Mouse (Mus musculus): ENCODE measurements at regions not wholly inside any gene's neighbourhood (a gene's known extent, or its start where the extent isn't known, plus 50 kb on each side); places are given as distances from the start of the nearest gene placed in this dataset.

DNA sequence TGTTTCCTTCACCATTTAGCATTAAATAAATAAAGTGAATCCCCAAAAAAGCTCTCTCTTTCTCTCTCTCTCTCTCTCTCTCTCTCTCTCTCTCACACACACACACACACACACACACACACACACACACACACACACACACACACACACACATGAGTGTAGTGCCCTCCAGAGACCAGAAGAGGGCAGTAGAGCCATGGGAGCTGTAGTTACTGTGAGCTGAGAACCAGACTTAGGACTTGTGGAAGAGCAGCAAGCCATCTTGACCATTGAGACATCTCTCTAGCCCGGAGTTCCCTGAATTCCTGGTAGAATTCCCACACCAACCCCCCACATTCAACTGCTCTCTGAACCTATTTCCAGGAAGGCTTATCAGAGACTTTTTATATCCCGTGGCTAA lies 190.3 kb downstream of the Rplp1 start:
- no peak for ATAC-seq (ENCODE audit: insufficient number of reproducible peaks, insufficient read depth, low FRiP score, low TSS enrichment, low read depth)
- 88% methylated on average over 2 of the region's 2 CpGs for WGBS
- Histone ChIP-seq H3K9me3 (no peaks in the 10 kb centered on the region), H3K27ac (no peak overlapping the region), H3K4me2 (no peak overlapping the region), H3K36me3 (no peaks in the 10 kb centered on the region), H3K9ac (no peak overlapping the region), H3K4me1 (peaks cover 28% of the 10 kb centered on the region), H3K27me3 (peaks cover 13% of the 10 kb centered on the region), H3K4me3 (no peak overlapping the region)

DNA sequence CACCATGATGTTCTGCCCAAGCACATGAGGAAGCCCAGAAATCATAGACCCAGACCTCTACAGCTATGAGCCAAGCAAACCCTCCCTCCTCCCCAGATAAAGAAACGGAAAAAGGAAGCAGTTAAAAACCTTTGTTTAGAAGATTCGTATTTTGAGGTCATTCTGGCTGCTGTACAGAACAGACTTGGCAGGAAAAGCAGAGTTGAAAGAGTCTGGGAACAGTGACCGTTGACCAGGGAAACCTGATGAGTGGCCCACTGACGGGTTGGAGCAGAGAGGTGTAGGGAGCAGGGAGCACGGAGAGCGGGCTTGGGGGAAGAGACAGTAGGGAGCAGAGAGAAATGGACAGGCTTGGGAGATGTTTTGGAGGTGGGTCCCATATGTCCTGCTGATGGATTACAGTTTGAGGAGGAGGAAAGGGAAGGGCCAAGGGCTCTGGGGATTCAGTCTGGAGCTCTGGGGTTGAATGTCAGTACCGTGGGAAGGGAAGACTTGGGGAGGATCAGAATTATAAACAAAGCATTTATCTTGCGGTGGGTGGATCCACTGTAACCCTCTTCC lies 191.2 kb downstream of the Rplp1 start:
- 84% methylated on average over 8 of the region's 8 CpGs for WGBS
- Histone ChIP-seq H3K4me2 (no peak overlapping the region), H3K36me3 (no peaks in the 10 kb centered on the region), H3K4me3 (no peak overlapping the region), H3K27me3 (peaks cover 15% of the 10 kb centered on the region), H3K27ac (no peak overlapping the region), H3K9ac (no peak overlapping the region), H3K9me3 (no peaks in the 10 kb centered on the region), H3K4me1 (peaks cover 28% of the 10 kb centered on the region)
- no peak for ATAC-seq (ENCODE audit: insufficient number of reproducible peaks, insufficient read depth, low FRiP score, low TSS enrichment, low read depth)

DNA sequence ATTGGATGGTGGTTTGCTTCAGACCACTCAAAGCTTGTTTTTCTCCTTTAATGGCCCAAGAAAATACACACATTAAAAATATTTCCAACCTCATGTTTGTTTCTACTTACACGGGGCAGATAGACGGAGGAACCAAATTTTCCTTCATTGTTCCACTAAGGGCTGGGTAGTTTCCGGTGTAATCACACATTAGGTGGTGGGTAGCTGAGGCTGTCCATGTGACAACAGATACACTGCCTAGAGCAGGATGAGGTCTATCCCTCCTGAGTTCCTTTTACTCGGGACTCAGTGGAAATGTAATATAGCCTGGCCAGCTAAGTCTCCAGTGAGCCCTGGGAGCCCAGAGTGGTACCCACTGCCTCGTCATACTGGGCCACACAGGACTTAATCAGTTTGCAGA lies 192.5 kb downstream of the Rplp1 start:
- WGBS = 70% methylated on average over 5 of the region's 5 CpGs
- Histone ChIP-seq H3K36me3 (no peaks in the 10 kb centered on the region), H3K9ac (no peak overlapping the region), H3K4me3 (no peak overlapping the region), H3K4me1 (peaks cover 22% of the 10 kb centered on the region), H3K4me2 (no peak overlapping the region), H3K27ac (no peak overlapping the region), H3K27me3 (peaks cover 17% of the 10 kb centered on the region), H3K9me3 (no peaks in the 10 kb centered on the region)
- ATAC-seq (ENCODE audit: insufficient number of reproducible peaks, insufficient read depth, low FRiP score, low TSS enrichment, low read depth) = no peak

DNA sequence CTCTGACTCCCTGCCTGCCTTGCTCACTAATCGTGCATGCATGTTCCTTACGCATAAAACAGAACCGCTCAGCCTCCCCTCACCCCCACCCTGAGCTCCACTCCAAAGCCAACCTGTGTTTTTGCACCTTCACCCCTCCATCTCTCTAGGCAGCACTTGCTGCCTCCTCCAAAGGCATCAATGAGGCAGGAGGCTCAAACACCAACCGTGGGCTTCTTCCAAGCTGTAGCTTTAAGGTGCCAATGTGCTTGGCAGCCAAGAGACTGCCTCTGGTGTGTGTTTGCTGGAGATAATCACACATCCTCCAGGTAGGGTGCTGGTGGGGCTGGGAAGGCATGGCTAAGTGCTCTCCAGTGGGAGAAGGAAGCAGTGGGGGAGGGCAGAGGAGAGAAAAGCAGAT lies 193.3 kb downstream of the Rplp1 start:
- ATAC-seq (ENCODE audit: insufficient number of reproducible peaks, insufficient read depth, low FRiP score, low TSS enrichment, low read depth) = no peak
- no peak overlapping the region for H3K9ac ChIP-seq
- no peak overlapping the region for H3K4me3 ChIP-seq
- peaks cover 22% of the 10 kb centered on the region for H3K4me1 ChIP-seq
- H3K27me3 ChIP-seq = peaks cover 16% of the 10 kb centered on the region
- 0 out of 2 replicates have a peak overlapping the region, but pooled peaks have one; percentile 5 for H3K4me2 ChIP-seq
- H3K9me3 ChIP-seq = no peaks in the 10 kb centered on the region
- WGBS = 37% methylated on average over 4 of the region's 4 CpGs
- no peak overlapping the region for H3K27ac ChIP-seq
- no peaks in the 10 kb centered on the region for H3K36me3 ChIP-seq

DNA sequence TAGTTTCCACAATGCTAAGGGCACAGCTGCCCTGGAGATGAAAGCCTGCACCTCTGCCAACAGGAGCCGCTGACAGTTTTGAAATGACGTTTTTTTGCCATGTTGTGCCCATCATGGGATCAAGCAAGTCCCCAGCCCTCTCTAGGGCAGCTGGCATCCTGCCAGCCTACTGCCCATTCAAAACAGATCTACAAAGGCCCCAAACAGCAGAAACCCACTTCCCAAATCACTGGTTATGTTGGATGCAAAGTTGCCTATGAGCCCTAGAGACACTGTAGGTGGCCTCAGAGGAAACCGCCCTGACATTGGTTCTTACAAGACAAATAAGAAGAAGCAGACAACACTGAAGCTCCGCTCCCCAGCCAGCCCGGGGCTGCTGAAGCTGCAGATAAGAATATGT lies 194.1 kb downstream of the Rplp1 start:
- H3K36me3 ChIP-seq = no peaks in the 10 kb centered on the region
- H3K9ac ChIP-seq = no peak overlapping the region
- no peaks in the 10 kb centered on the region for H3K9me3 ChIP-seq
- H3K4me3 ChIP-seq = no peak overlapping the region
- peaks cover 16% of the 10 kb centered on the region for H3K27me3 ChIP-seq
- no peak overlapping the region for H3K4me2 ChIP-seq
- H3K4me1 ChIP-seq = peaks cover 22% of the 10 kb centered on the region
- ATAC-seq (ENCODE audit: insufficient number of reproducible peaks, insufficient read depth, low FRiP score, low TSS enrichment, low read depth) = no peak
- WGBS = 52% methylated on average over 5 of the region's 5 CpGs
- H3K27ac ChIP-seq = no peak overlapping the region

DNA sequence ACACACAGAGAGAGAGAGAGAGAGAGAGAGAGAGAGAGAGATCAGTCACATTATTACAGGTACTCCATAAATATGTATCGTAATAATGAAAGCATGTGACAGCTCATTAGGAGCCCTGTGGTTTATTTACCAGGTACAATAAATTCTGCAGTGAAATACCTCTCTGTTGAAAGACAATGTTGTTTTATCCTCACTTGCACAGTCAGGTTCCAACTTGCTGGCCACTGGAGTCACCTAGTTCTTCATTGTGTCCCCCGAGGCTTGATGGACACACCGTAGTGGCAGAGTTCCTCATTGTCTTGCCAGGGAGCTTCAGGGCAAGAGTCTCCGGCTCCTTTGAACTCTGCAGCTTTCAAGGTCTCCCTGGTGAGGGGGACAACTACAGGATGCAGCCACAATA lies 197.6 kb downstream of the Rplp1 start:
- 52% methylated on average over 4 of the region's 4 CpGs for WGBS
- peaks cover 38% of the 10 kb centered on the region for H3K4me1 ChIP-seq

DNA sequence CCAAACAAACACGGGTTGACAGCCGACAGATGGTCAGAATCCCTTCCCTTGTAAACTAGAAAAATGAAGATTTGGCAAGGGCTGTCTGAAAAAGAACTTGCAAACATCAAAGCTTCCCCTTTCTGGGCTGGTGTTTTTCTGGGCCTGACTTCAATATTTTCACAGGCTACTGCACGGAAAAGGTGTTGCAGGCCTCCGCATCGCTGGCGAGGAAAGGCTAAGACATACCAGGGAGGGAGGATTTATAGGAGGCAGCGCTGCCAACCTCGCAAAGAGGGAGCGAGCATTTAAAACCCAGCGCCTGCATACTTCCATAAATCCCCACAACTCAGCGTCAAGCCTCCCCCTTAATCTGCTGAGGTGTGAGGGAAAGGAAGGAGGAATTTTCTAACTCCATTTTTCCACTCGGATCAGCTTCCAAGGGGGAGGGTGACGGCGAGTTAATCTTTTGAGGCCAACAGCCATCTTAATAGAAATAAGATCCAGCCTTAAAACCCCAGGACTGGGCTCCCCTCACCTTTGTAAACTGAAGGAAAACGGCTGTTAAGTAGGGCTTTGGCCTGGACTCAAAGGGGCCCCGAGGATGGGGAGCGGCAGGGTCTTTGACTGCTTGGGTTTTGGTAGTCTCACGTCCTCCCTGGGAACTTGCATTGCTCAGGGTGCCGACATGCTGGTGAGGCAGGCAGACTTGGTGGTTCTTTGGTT lies 199.9 kb downstream of the Rplp1 start:
- Histone ChIP-seq H3K9me3 (no peaks in the 10 kb centered on the region), H3K4me2 (peak overlapping the region; percentile 27), H3K4me1 (peaks cover 24% of the 10 kb centered on the region), H3K36me3 (no peaks in the 10 kb centered on the region), H3K4me3 (no peak overlapping the region), H3K27ac (peak overlapping the region; percentile 24), H3K27me3 (peaks cover 6% of the 10 kb centered on the region), H3K9ac (0 out of 2 replicates have a peak overlapping the region, but pooled peaks have one; percentile 3)
- 18% methylated on average over 19 of the region's 19 CpGs for WGBS
- no peak for ATAC-seq (ENCODE audit: insufficient number of reproducible peaks, insufficient read depth, low FRiP score, low TSS enrichment, low read depth)

More for the DNA sequence above, 197.6 kb downstream of the Rplp1 start:
- no peak overlapping the region for H3K4me2 ChIP-seq
- H3K27ac ChIP-seq = no peak overlapping the region
- no peaks in the 10 kb centered on the region for H3K36me3 ChIP-seq
- peaks cover 14% of the 10 kb centered on the region for H3K27me3 ChIP-seq
- no peak for ATAC-seq (ENCODE audit: insufficient number of reproducible peaks, insufficient read depth, low FRiP score, low TSS enrichment, low read depth)
- H3K9ac ChIP-seq = no peak overlapping the region
- H3K9me3 ChIP-seq = no peaks in the 10 kb centered on the region
- no peak overlapping the region for H3K4me3 ChIP-seq

DNA sequence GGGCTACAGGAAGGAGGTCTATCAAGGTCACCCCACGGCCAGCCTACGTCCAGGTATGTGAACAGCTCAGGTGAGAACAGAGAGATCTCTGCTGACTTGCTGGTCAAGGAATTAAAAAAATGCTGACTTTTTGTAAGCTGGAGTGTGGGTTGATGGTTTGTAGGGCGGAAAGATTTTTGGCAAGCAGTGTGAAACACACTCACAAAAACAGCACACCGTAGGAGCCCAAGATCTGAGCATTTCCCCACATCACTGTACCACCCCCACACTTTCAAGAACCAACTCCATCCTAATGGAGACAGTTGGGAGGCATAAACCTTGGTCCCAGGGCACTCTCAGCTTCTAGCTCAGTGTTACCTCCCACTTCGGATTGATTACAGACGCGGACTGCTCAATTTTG lies 200.5 kb downstream of the Rplp1 start:
- no peak for ATAC-seq (ENCODE audit: insufficient number of reproducible peaks, insufficient read depth, low FRiP score, low TSS enrichment, low read depth)
- no peak overlapping the region for H3K4me3 ChIP-seq
- H3K27ac ChIP-seq = no peak overlapping the region
- no peaks in the 10 kb centered on the region for H3K36me3 ChIP-seq
- peak overlapping the region; percentile 3; the same call in 1 of the 2 replicates for H3K4me2 ChIP-seq
- peaks cover 24% of the 10 kb centered on the region for H3K4me1 ChIP-seq
- WGBS = 55% methylated on average over 7 of the region's 7 CpGs
- H3K9me3 ChIP-seq = no peaks in the 10 kb centered on the region
- H3K9ac ChIP-seq = no peak overlapping the region
- peaks cover 6% of the 10 kb centered on the region for H3K27me3 ChIP-seq

DNA sequence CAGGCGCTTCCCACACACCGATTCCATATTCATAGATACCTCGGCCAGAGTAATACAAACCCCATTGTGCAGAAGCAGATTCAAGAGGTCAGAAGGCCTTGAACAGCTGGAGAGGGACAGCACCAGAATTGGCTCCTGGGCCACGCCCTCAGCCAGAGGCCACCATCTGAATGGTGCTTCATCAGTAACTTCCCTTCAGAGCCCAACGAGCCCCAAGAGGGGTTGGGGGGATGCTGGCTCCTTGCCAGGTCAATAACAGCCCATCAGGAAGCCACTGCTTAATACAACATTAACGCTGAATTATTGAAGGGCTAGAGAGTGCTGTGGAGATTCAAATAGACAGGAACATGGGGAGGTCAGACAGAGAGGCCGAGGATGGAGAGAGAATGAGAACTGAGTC lies 203.0 kb downstream of the Rplp1 start:
- no peak overlapping the region for H3K4me3 ChIP-seq
- H3K4me1 ChIP-seq = peaks cover 32% of the 10 kb centered on the region
- no peak for ATAC-seq (ENCODE audit: insufficient number of reproducible peaks, insufficient read depth, low FRiP score, low TSS enrichment, low read depth)
- H3K36me3 ChIP-seq = no peaks in the 10 kb centered on the region
- H3K9me3 ChIP-seq = no peaks in the 10 kb centered on the region
- H3K27me3 ChIP-seq = no peaks in the 10 kb centered on the region
- H3K9ac ChIP-seq = no peak overlapping the region
- H3K4me2 ChIP-seq = no peak overlapping the region
- 51% methylated on average over 7 of the region's 7 CpGs for WGBS
- H3K27ac ChIP-seq = no peak overlapping the region

DNA sequence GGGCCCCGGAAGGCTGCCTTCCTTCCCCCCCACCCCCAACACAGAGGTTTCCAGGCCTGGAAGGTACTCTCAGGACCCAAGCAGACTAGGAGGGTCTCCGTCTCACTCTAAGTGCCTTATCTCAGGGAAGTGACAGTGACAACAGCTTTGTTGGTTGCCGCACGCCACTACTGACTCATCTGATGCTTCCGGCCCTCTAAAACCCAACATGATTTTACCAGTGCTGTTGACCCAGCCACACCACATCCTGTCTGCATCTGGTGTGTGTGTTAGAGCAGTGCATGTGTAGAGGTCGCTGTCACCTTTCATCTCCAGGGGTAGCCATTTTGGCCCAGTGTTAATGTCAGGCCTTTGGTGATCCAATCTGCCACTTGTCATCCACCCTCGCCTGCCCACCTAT lies 206.5 kb downstream of the Rplp1 start:
- H3K4me1 ChIP-seq = peaks cover 25% of the 10 kb centered on the region
- no peak overlapping the region for H3K9ac ChIP-seq

DNA sequence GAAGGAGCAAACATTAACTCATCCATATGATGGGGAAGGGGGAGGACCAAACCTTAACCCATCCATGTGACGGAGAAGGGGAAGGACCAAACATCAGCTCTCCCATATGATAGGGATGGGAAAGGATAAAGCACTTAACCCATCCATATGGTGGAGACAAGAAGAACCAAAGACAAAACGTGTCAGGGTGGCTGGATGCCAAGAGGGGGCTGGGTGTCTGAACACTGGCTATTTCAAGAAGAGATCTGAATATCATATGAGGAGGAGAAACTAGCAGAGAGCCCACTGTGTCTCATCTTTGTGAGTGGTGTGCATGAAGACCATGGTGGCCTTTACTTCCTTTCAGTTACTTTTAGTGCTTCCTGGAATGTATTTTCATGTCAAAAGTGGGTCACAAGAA lies 207.0 kb downstream of the Rplp1 start:
- no peak for ATAC-seq (ENCODE audit: insufficient number of reproducible peaks, insufficient read depth, low FRiP score, low TSS enrichment, low read depth)
- no peaks in the 10 kb centered on the region for H3K36me3 ChIP-seq
- no peak overlapping the region for H3K4me3 ChIP-seq
- H3K9me3 ChIP-seq = no peaks in the 10 kb centered on the region
- H3K9ac ChIP-seq = no peak overlapping the region
- no peak overlapping the region for H3K27ac ChIP-seq
- peaks cover 31% of the 10 kb centered on the region for H3K4me1 ChIP-seq
- H3K4me2 ChIP-seq = no peak overlapping the region
- 66% methylated on average over 2 of the region's 2 CpGs for WGBS
- peaks cover 6% of the 10 kb centered on the region; the same call in 1 of the 2 replicates for H3K27me3 ChIP-seq

More for the DNA sequence above, 206.5 kb downstream of the Rplp1 start:
- Histone ChIP-seq H3K27ac (no peak overlapping the region), H3K27me3 (peaks cover 6% of the 10 kb centered on the region; the same call in 1 of the 2 replicates), H3K36me3 (no peaks in the 10 kb centered on the region), H3K9me3 (no peaks in the 10 kb centered on the region), H3K4me2 (no peak overlapping the region), H3K4me3 (no peak overlapping the region)
- ATAC-seq (ENCODE audit: insufficient number of reproducible peaks, insufficient read depth, low FRiP score, low TSS enrichment, low read depth) = no peak
- 72% methylated on average over 7 of the region's 7 CpGs for WGBS

DNA sequence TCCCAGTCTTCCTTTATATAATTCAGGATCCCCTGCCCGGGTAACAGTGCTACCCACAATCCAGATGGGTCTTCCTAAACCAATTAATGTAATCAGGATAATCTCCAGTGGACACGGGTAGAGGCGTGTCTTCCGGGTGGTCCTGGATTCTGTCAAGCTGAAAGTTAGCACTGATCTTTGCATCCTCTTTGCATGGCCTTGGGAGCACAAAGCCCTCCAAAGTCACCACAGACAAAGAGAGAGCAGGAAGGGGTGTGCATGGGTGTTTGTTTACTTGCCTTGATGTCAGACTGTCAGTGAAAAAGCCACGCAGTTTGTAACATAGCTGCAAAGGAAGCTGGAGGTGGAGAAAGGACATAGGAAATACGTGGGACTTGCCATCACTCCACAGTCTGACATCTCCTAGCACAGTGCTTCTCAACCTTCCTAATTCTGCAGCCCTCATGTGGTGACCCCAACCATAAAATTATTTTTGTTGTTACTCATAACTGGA lies 208.0 kb downstream of the Rplp1 start:
- peaks cover 31% of the 10 kb centered on the region for H3K4me1 ChIP-seq
- H3K9me3 ChIP-seq = no peaks in the 10 kb centered on the region
- no peak for ATAC-seq (ENCODE audit: insufficient number of reproducible peaks, insufficient read depth, low FRiP score, low TSS enrichment, low read depth)
- H3K4me3 ChIP-seq = no peak overlapping the region
- no peaks in the 10 kb centered on the region for H3K36me3 ChIP-seq
- whole genome bisulfite sequencing = 71% methylated on average over 6 of the region's 6 CpGs
- peaks cover 6% of the 10 kb centered on the region; the same call in 1 of the 2 replicates for H3K27me3 ChIP-seq
- H3K4me2 ChIP-seq = no peak overlapping the region
- H3K27ac ChIP-seq = no peak overlapping the region
- no peak overlapping the region for H3K9ac ChIP-seq
